Mouse (Mus musculus) heart, adult 8-10 months (tissue): Measurements from ENCODE around the gene Defb45. TPM values are rescaled to one million over a fixed set of nuclear protein-coding genes. Genes with fewer than 3 reads are reported as not detected.

Experiments
- total RNA-seq, 4 experiments: library from RNA; stranded (reverse); gene quantifications; 2 replicates each; pipeline ENCODE4 v1.2.4; 2022

The Defb45 gene
- total RNA-seq, 4 experiments from 2014 or later = not detected

Other genes with a start within 250 kb of the Defb45 start
- gene Nrsn2, start 222.8 kb downstream of the Defb45 start, total RNA-seq = not detected
- 1 to 10 TPM; 5.5 to 8.5 (median 7.0) TPM for gene Sox12, start 201.3 kb downstream of the Defb45 start, total RNA-seq
- 1 to 10 TPM; 5.8 to 7.6 (median 6.4) TPM for gene Zcchc3, start 184.4 kb downstream of the Defb45 start, total RNA-seq
- gene 6820408C15Rik, start 183.8 kb downstream of the Defb45 start, total RNA-seq = 1 to 10 TPM; 1.5 to 2.9 (median 2.3) TPM
- gene Defb23, start 134.8 kb downstream of the Defb45 start, total RNA-seq = not detected
- gene Defb20, start 122.3 kb downstream of the Defb45 start, total RNA-seq = not detected
- gene Defb22, start 109.3 kb downstream of the Defb45 start, total RNA-seq = not detected
- not detected for gene Defb26, start 87.7 kb downstream of the Defb45 start, total RNA-seq
- not detected for gene Defb28, start 81.1 kb downstream of the Defb45 start, total RNA-seq
- not detected for gene Defb29, start 59.3 kb downstream of the Defb45 start, total RNA-seq
- not detected for gene Gm17416, start 30.1 kb downstream of the Defb45 start, total RNA-seq
- gene Defb21, start 26.7 kb downstream of the Defb45 start, total RNA-seq = not detected
- gene Defb19, start 19.1 kb downstream of the Defb45 start, total RNA-seq = under 1 TPM in 1 of 4 experiments, not detected in 3; 0.81 TPM
- not detected for gene Defb36, start 4.9 kb upstream of the Defb45 start, total RNA-seq
- gene Defb25, start 23.7 kb upstream of the Defb45 start, total RNA-seq = not detected
- gene Rem1, start 27.6 kb upstream of the Defb45 start, total RNA-seq = 1 to 10 TPM; 5.1 to 5.6 (median 5.2) TPM
- 10 to 100 TPM; 34.4 to 36.3 (median 35.1) TPM for gene H13, start 70.1 kb upstream of the Defb45 start, total RNA-seq
- gene Mcts2, start 87.6 kb upstream of the Defb45 start, total RNA-seq = 10 to 100 TPM; 15.0 to 19.6 (median 16.6) TPM
- gene Id1, start 136.9 kb upstream of the Defb45 start, total RNA-seq = 10 to 100 TPM; 43.3 to 63.6 (median 58.4) TPM
- 10 to 100 TPM; 10.3 to 16.2 (median 12.4) TPM for gene Cox4i2, start 154.8 kb upstream of the Defb45 start, total RNA-seq
- gene Bcl2l1, start 232.3 kb upstream of the Defb45 start, total RNA-seq = 10 to 100 TPM; 46.9 to 66.6 (median 51.4) TPM
- 1 to 10 TPM in 2 of 4 experiments, under 1 TPM in 2; 0.65 to 1.4 (median 0.91) TPM for gene Tpx2, start 248.6 kb upstream of the Defb45 start, total RNA-seq